Mouse (Mus musculus) liver, adult (tissue): Measurements from ENCODE around the gene Mvp.
A peak's percentile ranks its signal among the peaks of the same experiment; 100 is the strongest.

Source experiments
- GATA4 ChIP-seq: IDR thresholded peaks from 2 replicates; pipeline ENCODE4 v1.6.1; 2014; ENCODE audit warnings: mild to moderate bottlenecking, low read length; ENCODE audit not compliant: insufficient replicate concordance

Mvp gene

GRCm38 (mm10) chr7:127013385-127013784, 1.0 kb downstream of the Mvp start:
- no peak for TF ChIP-seq GATA4

DNA sequence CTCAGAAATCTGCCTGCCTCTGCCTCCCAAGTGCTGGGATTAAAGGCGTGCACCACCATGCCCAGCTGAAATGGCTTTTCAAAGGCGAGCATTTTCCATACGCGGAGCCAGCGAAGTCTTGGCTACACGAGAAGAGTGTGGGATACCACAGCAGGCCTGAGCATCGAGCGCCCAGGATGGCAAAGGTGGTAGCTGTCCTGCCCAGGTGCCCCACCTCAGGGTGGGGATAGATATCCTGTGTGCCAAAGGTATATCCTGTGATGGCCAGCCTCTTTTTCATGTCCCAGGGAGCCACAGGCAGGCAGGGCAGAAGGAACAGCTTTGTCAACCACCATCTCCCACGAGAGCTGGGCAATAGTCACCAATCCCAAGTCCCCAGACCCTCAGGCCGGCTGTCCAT, 1.6 kb downstream of the Mvp start:
- no peak for TF ChIP-seq GATA4

GRCm38 (mm10) chr7:127012374-127012773, 2.0 kb downstream of the Mvp start:
- TF ChIP-seq GATA4: no peak

DNA sequence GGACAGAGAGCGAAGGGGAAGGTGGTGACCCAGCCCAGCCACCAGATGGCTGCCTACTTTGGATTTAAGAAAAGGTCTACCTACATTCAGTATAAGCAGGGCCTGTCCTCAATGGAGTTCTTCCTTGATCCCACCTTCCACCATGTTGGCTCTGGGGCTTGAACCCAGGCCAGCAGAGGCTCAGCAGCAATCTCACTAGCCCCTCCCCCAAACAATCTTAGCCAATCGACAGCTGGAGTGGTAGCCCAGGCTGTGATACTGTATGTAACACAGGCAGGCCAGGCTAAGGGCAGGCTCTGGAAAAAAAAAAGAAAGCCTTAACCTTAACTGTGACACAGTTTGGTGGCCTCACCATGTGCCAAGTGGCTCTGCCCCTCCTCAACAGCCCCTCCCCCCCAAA, 2.7 kb downstream of the Mvp start:
- no peak for TF ChIP-seq GATA4

GRCm38 (mm10) chr7:127011051-127011450, 3.4 kb downstream of the Mvp start:
- TF ChIP-seq GATA4: no peak

GRCm38 (mm10) chr7:127009307-127010085, 4.9 kb downstream of the Mvp start:
- TF ChIP-seq GATA4: no peak

DNA sequence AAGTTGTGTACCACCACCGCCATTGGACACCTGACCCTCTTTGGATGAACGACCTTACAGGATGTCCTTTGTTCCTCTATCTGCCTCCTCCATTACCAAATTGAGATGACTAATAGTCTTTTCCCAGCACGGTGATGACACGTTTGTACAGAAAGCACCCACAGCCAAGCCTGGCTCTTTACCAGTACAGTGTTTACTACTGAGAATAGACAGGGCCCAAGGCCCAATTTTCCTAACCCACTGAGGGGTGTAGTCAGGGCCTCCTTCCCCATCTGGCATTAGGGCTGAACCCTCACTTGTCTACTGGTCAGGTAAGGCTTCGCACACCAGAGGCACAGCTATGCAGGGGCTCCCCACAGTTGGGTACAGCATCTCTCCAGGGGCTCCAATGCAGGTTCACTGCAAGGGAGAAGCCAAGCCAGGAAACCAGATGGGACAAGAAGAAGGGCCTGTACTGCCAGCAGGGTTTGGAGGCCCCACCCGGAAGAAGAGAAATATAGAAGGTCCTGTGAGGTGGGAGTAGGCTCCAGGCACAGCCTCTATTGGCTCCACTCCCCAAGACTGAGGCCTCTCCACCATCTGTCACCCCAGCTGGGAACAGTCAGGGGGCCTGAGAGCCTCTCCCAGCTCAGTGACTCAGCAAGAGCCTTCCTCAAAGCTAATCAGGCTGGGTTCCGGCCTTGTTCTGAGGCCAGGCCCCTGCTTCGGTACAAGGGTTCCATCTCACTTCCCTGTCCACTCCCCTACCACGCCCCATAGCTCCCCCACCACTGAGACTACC, 6.0 kb downstream of the Mvp start:
- TF ChIP-seq GATA4: peak; percentile 60; the same call in 1 of the 2 replicates

- TF ChIP-seq GATA4: no peak
Measured at GRCm38 (mm10) chr7:127007313-127008024, 7.0 kb downstream of the Mvp start.

DNA sequence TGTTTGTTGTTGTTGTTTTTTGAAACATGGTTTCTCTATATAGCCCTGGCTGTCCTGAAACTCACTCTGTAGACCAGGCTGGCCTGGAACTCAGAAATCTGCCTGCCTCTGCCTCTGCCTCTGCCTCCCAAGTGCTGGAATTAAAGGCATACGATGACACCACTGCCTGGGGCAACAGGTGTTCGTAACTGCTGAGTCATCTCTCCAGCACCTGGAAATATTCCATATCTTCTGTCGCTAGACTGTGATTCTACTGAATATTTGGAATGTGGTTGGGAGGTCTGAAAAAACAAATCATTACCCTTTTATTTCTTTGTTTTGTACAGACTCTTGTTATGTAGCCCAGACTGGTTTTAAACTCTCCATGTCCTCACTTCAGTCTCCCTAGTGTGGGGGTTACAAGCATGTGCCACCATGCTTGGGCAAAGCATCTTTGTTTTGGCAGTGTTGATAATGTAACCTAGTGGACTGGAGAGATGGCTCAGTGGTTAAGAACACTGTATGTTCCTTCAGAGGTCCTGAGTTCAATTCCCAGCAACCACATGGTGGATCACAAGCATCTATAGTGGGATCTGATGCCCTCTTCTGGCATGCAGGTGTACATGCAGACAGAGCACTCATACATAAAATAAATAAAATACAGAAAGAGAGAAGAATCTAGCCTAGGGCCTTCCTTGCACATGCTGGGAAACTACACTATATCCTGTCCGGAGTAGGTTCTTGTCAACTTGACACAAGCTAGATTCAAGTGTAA, 10.1 kb downstream of the Mvp start:
- TF ChIP-seq GATA4: no peak

- no peak for TF ChIP-seq GATA4
Measured at GRCm38 (mm10) chr7:127003620-127004019, 10.8 kb downstream of the Mvp start.

- no peak for TF ChIP-seq GATA4
Measured at GRCm38 (mm10) chr7:126999568-126999967, 14.9 kb downstream of the Mvp start.

GRCm38 (mm10) chr7:126996449-126996848, 18.0 kb downstream of the Mvp start:
- no peak for TF ChIP-seq GATA4

GRCm38 (mm10) chr7:126988816-126989215, 25.6 kb downstream of the Mvp start:
- TF ChIP-seq GATA4: no peak

DNA sequence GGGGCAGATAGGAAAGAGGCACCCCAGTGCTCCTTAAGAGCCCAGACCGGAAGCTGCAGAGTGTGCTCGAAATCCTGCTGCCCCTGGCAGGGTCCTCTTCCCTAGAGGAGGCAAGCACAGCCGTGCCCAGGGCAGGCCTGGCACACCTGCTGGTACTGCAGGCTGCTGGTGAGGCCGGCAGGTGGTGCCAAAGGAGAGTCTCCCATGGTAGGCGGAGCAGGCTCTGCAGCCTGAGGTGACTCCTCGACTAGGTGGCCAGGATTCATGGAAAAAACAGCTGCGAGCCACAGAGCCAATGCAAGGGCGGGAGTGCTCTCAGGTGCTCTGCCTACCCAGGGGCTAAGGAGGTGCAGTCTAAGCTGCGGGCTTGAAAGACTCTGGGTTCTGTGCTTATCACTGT, 28.1 kb downstream of the Mvp start:
- TF ChIP-seq GATA4: no peak
